Mouse (Mus musculus) hindbrain, postnatal 0 days (tissue): ENCODE measurements at regions not wholly inside any gene's neighbourhood (a gene's known extent, or its start where the extent isn't known, plus 50 kb on each side); places are given as distances from the start of the nearest gene placed in this dataset.

Experiments
- ATAC-seq: fragments of 200-750 bp; cut with Nextera tagmentation; 2 replicates; pipeline ENCODE4 v1.8.0; 2017; ENCODE audit warnings: mild to moderate bottlenecking, moderate TSS enrichment, moderate library complexity
- DNase-seq: peaks from one replicate; pipeline ENCODE4 v3.0.0-alpha.2; 2015; ENCODE audit warnings: low spot score
- H3K27ac ChIP-seq: fragments of 300-500 bp; sonication (generic); 2 replicates; pipeline ENCODE4 v1.5.1; 2014; ENCODE audit warnings: mild to moderate bottlenecking
- H3K27me3 ChIP-seq: fragments of 300-500 bp; sonication (generic); 2 replicates; pipeline ENCODE4 v1.6.1; 2014; ENCODE audit warnings: low read length, mixed read lengths; ENCODE audit not compliant: insufficient read depth
- H3K36me3 ChIP-seq: fragments of 300-500 bp; sonication (generic); 2 replicates; pipeline ENCODE4 v1.6.1; 2014; ENCODE audit warnings: low read length, mixed read lengths; ENCODE audit not compliant: insufficient read depth
- H3K4me1 ChIP-seq: fragments of 300-500 bp; sonication (generic); 2 replicates; pipeline ENCODE4 v1.6.1; 2014; ENCODE audit warnings: antibody characterized with exemption, low read length, mixed read lengths; ENCODE audit not compliant: insufficient read depth
- H3K4me2 ChIP-seq: fragments of 300-500 bp; sonication (generic); 2 replicates; pipeline ENCODE4 v1.6.1; 2014; ENCODE audit warnings: low read depth, mild to moderate bottlenecking, low read length, moderate library complexity, mixed read lengths
- H3K4me3 ChIP-seq: fragments of 300-500 bp; sonication (generic); 2 replicates; pipeline ENCODE4 v1.5.1; 2014; ENCODE audit warnings: low read length
- H3K9ac ChIP-seq: fragments of 300-500 bp; sonication (generic); replicated peaks from 2 replicates; pipeline ENCODE4 v1.6.1; 2014; ENCODE audit warnings: mild to moderate bottlenecking, low read length, moderate library complexity, mixed read lengths
- H3K9me3 ChIP-seq: fragments of 300-500 bp; sonication (generic); 2 replicates; pipeline ENCODE4 v1.6.1; 2016; ENCODE audit warnings: low read length, mixed read lengths
- CTCF ChIP-seq: IDR thresholded peaks from 2 replicates; pipeline ENCODE4 v1.5.1; 2016; ENCODE audit warnings: antibody characterized with exemption, control low read depth, low read depth
- WGBS: fragments of 180-500 bp; shearing (Covaris S2); extraction: QIAGEN DNeasy Blood & Tissue Kit; methylation state at CpG from one replicate; pipeline ENCODE4 v1.1.7; 2014; 5-methylcytosine and 5-hydroxymethylcytosine counted together

- Histone ChIP-seq H3K4me3 (no peak overlapping the region), H3K27ac (no peak overlapping the region), H3K36me3 (no peaks in the 10 kb centered on the region), H3K9ac (no peak overlapping the region), H3K4me2 (no peak overlapping the region), H3K9me3 (no peaks in the 10 kb centered on the region), H3K4me1 (no peaks in the 10 kb centered on the region), H3K27me3 (no peaks in the 10 kb centered on the region)
- 79% methylated on average over 2 of the region's 2 CpGs for WGBS
- no peak for TF ChIP-seq CTCF
- ATAC-seq (no peak), DNase-seq (no peak)
These were observed 110.4 kb upstream of the Pclo start for GRCm38 (mm10) chr5:14404344-14404743.

GRCm38 (mm10) chr5:14415234-14415862, 99.4 kb upstream of the Pclo start:
- no peaks in the 10 kb centered on the region for H3K4me1 ChIP-seq
- TF ChIP-seq CTCF: no peak
- H3K27ac ChIP-seq: no peak overlapping the region
- DNase-seq: peak; percentile 5
- H3K36me3 ChIP-seq: no peaks in the 10 kb centered on the region
- H3K4me2 ChIP-seq: no peak overlapping the region
- H3K4me3 ChIP-seq: no peak overlapping the region
- H3K9ac ChIP-seq: no peak overlapping the region
- H3K9me3 ChIP-seq: no peaks in the 10 kb centered on the region
- WGBS: 49% methylated on average over 1 of the region's 1 CpGs
- H3K27me3 ChIP-seq: no peaks in the 10 kb centered on the region
- ATAC-seq: no peak

- H3K27me3 ChIP-seq: no peaks in the 10 kb centered on the region
These were observed 61.6 kb upstream of the Pclo start for GRCm38 (mm10) chr5:14453082-14453481.

More at GRCm38 (mm10) chr5:14453082-14453481, 61.6 kb upstream of the Pclo start:
- H3K4me2 ChIP-seq: no peak overlapping the region
- H3K4me1 ChIP-seq: no peaks in the 10 kb centered on the region
- H3K36me3 ChIP-seq: no peaks in the 10 kb centered on the region
- WGBS: 74% methylated on average over 5 of the region's 5 CpGs
- ATAC-seq: no peak
- TF ChIP-seq CTCF: no peak
- H3K4me3 ChIP-seq: no peak overlapping the region
- H3K9me3 ChIP-seq: no peaks in the 10 kb centered on the region
- no peak overlapping the region for H3K27ac ChIP-seq
- H3K9ac ChIP-seq: no peak overlapping the region
- DNase-seq: no peak
